Mouse (Mus musculus) MEL (cell line): ENCODE results near the gene Gm10271. TPM values are rescaled to one million over a fixed set of nuclear protein-coding genes. Genes with fewer than 3 reads are reported as not detected.

Source experiments
- DNase-seq: peaks from one replicate; pipeline ENCODE4 v3.0.0; 2011; ENCODE audit warnings: low read depth, low spot score
- H3K27ac ChIP-seq: 2 replicates; pipeline ENCODE4 v1.5.1; 2012; ENCODE audit warnings: low read depth, mild to moderate bottlenecking, control low read depth, low read length, moderate library complexity; ENCODE audit not compliant: control insufficient read depth
- H3K27me3 ChIP-seq, 2 experiments: fragments of 150-350 bp in 1 of 2; sonication (generic) in 1 of 2; 2 replicates each; pipeline ENCODE4 v1.6.1; 2012; ENCODE audit warnings: low read length in 2 of 2, mild to moderate bottlenecking in 2 of 2, improper control_type of control experiment in 1 of 2, moderate library complexity in 1 of 2; ENCODE audit not compliant: insufficient read depth in 2 of 2, control insufficient read depth in 1 of 2
- H3K36me3 ChIP-seq, 2 experiments: 2 replicates each; pipeline ENCODE4 v1.6.1; 2012 to 2014; ENCODE audit warnings: low read length in 2 of 2, improper control_type of control experiment in 1 of 2, inconsistent platforms in 1 of 2, mild to moderate bottlenecking in 1 of 2; ENCODE audit not compliant: insufficient read depth in 2 of 2, control insufficient read depth in 1 of 2
- H3K4me1 ChIP-seq, 2 experiments: fragments of 150-350 bp in 1 of 2; sonication (generic) in 1 of 2; 2 replicates each; pipeline ENCODE4 v1.6.1; 2012; ENCODE audit warnings: low read length in 2 of 2, improper control_type of control experiment in 1 of 2, mild to moderate bottlenecking in 1 of 2; ENCODE audit not compliant: insufficient read depth in 2 of 2, control insufficient read depth in 1 of 2
- H3K4me3 ChIP-seq, 2 experiments: fragments of 150-350 bp in 1 of 2; sonication (generic) in 1 of 2; 2 replicates each; pipeline ENCODE4 v1.5.1; 2012; ENCODE audit warnings: low read depth in 2 of 2, low read length in 2 of 2, mild to moderate bottlenecking in 2 of 2, moderate library complexity in 2 of 2, control low read depth in 1 of 2, improper control_type of control experiment in 1 of 2; ENCODE audit not compliant: control insufficient read depth in 1 of 2, insufficient read depth in 1 of 2
- H3K79me2 ChIP-seq: 2 replicates; pipeline ENCODE4 v1.6.1; 2012; ENCODE audit warnings: mild to moderate bottlenecking, low read length, moderate library complexity; ENCODE audit not compliant: control insufficient read depth, poor library complexity, insufficient read depth
- H3K9ac ChIP-seq: 2 replicates; pipeline ENCODE4 v1.6.1; 2012; ENCODE audit warnings: low read depth, mild to moderate bottlenecking, control low read depth, low read length, moderate library complexity; ENCODE audit not compliant: control insufficient read depth, poor library complexity, severe bottlenecking
- H3K9me3 ChIP-seq: fragments of 150-350 bp; sonication (generic); replicated peaks from 2 replicates; pipeline ENCODE4 v1.6.1; 2012; ENCODE audit warnings: mild to moderate bottlenecking, low read length, improper control_type of control experiment, moderate library complexity; ENCODE audit not compliant: insufficient read depth
- BHLHE40 ChIP-seq: IDR thresholded peaks from 2 replicates; pipeline ENCODE4 v1.6.1; 2012; ENCODE audit warnings: low read depth, mild to moderate bottlenecking, inconsistent platforms, low read length, improper control_type of control experiment, borderline replicate concordance
- CHD1 ChIP-seq: IDR thresholded peaks from 2 replicates; pipeline ENCODE4 v1.6.1; 2012; ENCODE audit warnings: low read depth, mild to moderate bottlenecking, inconsistent platforms, low read length, improper control_type of control experiment
- E2F4 ChIP-seq: IDR thresholded peaks from 2 replicates; pipeline ENCODE4 v1.6.1; 2011; ENCODE audit warnings: low read depth, low read length, improper control_type of control experiment, borderline replicate concordance
- EP300 ChIP-seq, 2 experiments: IDR thresholded peaks; 2 replicates each; pipeline ENCODE4 v1.6.1; 2011; ENCODE audit warnings: improper control_type of control experiment in 2 of 2, low read length in 2 of 2, low read depth in 1 of 2, mild to moderate bottlenecking in 1 of 2
- GABPA ChIP-seq: IDR thresholded peaks from 2 replicates; pipeline ENCODE4 v1.6.1; 2012; ENCODE audit warnings: low read depth, mild to moderate bottlenecking, inconsistent platforms, low read length, improper control_type of control experiment, moderate library complexity
- GATA1 ChIP-seq: IDR thresholded peaks from 2 replicates; pipeline ENCODE4 v1.6.1; 2011; ENCODE audit warnings: low read depth, low read length, improper control_type of control experiment
- HCFC1 ChIP-seq: IDR thresholded peaks from 2 replicates; pipeline ENCODE4 v1.6.1; 2012; ENCODE audit warnings: low read depth, mild to moderate bottlenecking, inconsistent platforms, low read length, improper control_type of control experiment, moderate library complexity
- JUND ChIP-seq: IDR thresholded peaks from 2 replicates; pipeline ENCODE4 v1.6.1; 2011; ENCODE audit warnings: low read depth, mild to moderate bottlenecking, improper control_type of control experiment, low read length
- KAT2A ChIP-seq: conservative IDR thresholded peaks from 2 replicates; pipeline ENCODE4 v1.6.1; 2012; ENCODE audit warnings: low read depth, low read length, improper control_type of control experiment, inconsistent platforms
- MAFK ChIP-seq: IDR thresholded peaks from 2 replicates; pipeline ENCODE4 v1.6.1; 2011; ENCODE audit warnings: low read depth, mild to moderate bottlenecking, low read length, improper control_type of control experiment, borderline replicate concordance
- MAX ChIP-seq: IDR thresholded peaks from 2 replicates; pipeline ENCODE4 v1.6.1; 2011; ENCODE audit warnings: low read length, improper control_type of control experiment
- NELFE ChIP-seq: IDR thresholded peaks from 2 replicates; pipeline ENCODE4 v1.6.1; 2011; ENCODE audit warnings: low read depth, low read length, improper control_type of control experiment
- POLR2A ChIP-seq, 2 experiments: IDR thresholded peaks; 2 replicates each; pipeline ENCODE4 v1.6.1; 2011 to 2012; ENCODE audit warnings: low read length in 2 of 2, mild to moderate bottlenecking in 2 of 2, control low read depth in 1 of 2, improper control_type of control experiment in 1 of 2, low read depth in 1 of 2, moderate library complexity in 1 of 2; ENCODE audit not compliant: control insufficient read depth in 1 of 2, insufficient read depth in 1 of 2, poor library complexity in 1 of 2
- POLR2AphosphoS2 ChIP-seq: IDR thresholded peaks from 2 replicates; pipeline ENCODE4 v1.6.1; 2011; ENCODE audit warnings: low read length, improper control_type of control experiment
- RAD21 ChIP-seq: IDR thresholded peaks from 2 replicates; pipeline ENCODE4 v1.6.1; 2011; ENCODE audit warnings: mild to moderate bottlenecking, low read depth, low read length, improper control_type of control experiment
- RCOR1 ChIP-seq: IDR thresholded peaks from 2 replicates; pipeline ENCODE4 v1.6.1; 2012; ENCODE audit warnings: low read depth, mild to moderate bottlenecking, inconsistent platforms, low read length, improper control_type of control experiment
- SMC3 ChIP-seq: IDR thresholded peaks from 2 replicates; pipeline ENCODE4 v1.6.1; 2011; ENCODE audit warnings: low read depth, low read length, improper control_type of control experiment
- TAL1 ChIP-seq: IDR thresholded peaks from 2 replicates; pipeline ENCODE4 v1.6.1; 2012; ENCODE audit warnings: mild to moderate bottlenecking, inconsistent platforms, low read length, moderate library complexity, mixed read lengths
- TBP ChIP-seq: IDR thresholded peaks from 2 replicates; pipeline ENCODE4 v1.8.0; 2011; ENCODE audit warnings: low read depth, low read length, improper control_type of control experiment
- UBTF ChIP-seq: IDR thresholded peaks from 2 replicates; pipeline ENCODE4 v1.6.1; 2012; ENCODE audit warnings: low read depth, mild to moderate bottlenecking, inconsistent platforms, low read length, improper control_type of control experiment, moderate library complexity, borderline replicate concordance; ENCODE audit not compliant: insufficient read depth
- USF1 ChIP-seq: IDR thresholded peaks from 2 replicates; pipeline ENCODE4 v1.6.1; 2014; ENCODE audit warnings: low read depth, mild to moderate bottlenecking, inconsistent platforms, low read length, improper control_type of control experiment, moderate library complexity
- ZMIZ1 ChIP-seq: IDR thresholded peaks from 2 replicates; pipeline ENCODE4 v1.6.1; 2012; ENCODE audit warnings: low read depth, mild to moderate bottlenecking, inconsistent platforms, low read length, improper control_type of control experiment, moderate library complexity
- polyA plus RNA-seq, 2 experiments: library from polyadenylated mRNA; stranded (reverse) in 1 of 2; unstranded in 1 of 2; fragments of >175 nt in 1 of 2; fragments of >200 nt in 1 of 2; gene quantifications; 2 replicates each; pipeline versions ENCODE4 v1.2.1 to v1.2.4; 2012; ENCODE audit warnings: low replicate concordance in 2 of 2, low read depth in 1 of 2; ENCODE audit not compliant: insufficient read length in 2 of 2, insufficient read depth in 1 of 2, missing spikeins in 1 of 2
- total RNA-seq: library from RNA; depleted of rRNA; stranded (reverse); fragments of 300-350 nt; gene quantifications from 2 replicates; pipeline ENCODE4 v1.2.3, GENCODE M21; 2012

Gene Gm10271
- total and polyA plus RNA-seq, 3 experiments, result not detected

DNA sequence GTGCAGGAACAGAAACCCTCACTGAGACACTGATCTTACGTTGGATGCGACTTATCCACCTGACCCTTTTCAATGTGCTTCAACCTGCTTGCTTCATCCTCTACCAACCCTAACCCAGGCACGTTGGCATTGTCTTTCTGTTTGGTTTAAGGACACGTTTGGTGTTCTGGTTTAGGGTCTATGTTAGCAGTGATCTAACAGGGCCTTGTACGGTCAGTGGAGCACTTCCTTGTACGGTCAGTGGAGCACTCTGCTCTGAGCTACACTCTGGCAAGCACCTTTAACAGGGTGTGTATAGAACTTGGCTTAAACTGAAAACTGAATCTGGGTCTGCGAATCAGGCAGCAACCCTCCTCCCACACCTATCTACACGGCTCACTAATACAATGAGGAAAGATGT lies 57.1 kb downstream of the Gm10271 start:
- H3K79me2 ChIP-seq, result no peaks in the 10 kb centered on the region

GRCm38 (mm10) chr10:116914586-116914985 lies 57.8 kb downstream of the Gm10271 start:
- Histone ChIP-seq H3K4me1 (no peaks in the 10 kb centered on the region), H3K79me2 (no peaks in the 10 kb centered on the region), H3K27ac (no peak overlapping the region), H3K36me3 (peaks cover 0 to 5% of the 10 kb centered on the region in 2 experiments; a peak in 1 of 4 replicates), H3K9me3 (no peaks in the 10 kb centered on the region), H3K4me3 (no peak overlapping the region), H3K9ac (no peak overlapping the region), H3K27me3 (no peaks in the 10 kb centered on the region)
- no peak for TF ChIP-seq GABPA
- TF ChIP-seq NELFE, result no peak
- TF ChIP-seq POLR2AphosphoS2, result no peak
- TF ChIP-seq KAT2A, result no peak
- TF ChIP-seq JUND, result no peak
- no peak for DNase-seq

More for the DNA sequence above, 57.1 kb downstream of the Gm10271 start:
- Histone ChIP-seq H3K27me3 (no peaks in the 10 kb centered on the region), H3K4me1 (no peaks in the 10 kb centered on the region), H3K9me3 (no peaks in the 10 kb centered on the region), H3K4me3 (no peak overlapping the region), H3K36me3 (peaks cover 0 to 5% of the 10 kb centered on the region in 2 experiments; a peak in 1 of 4 replicates), H3K27ac (no peak overlapping the region), H3K9ac (no peak overlapping the region)
- no peak for TF ChIP-seq POLR2A (IDR thresholded peaks at IDR 0.05; ENCODE audit: control insufficient read depth in 1 of 2, insufficient read depth in 1 of 2, low read depth in 1 of 2, low read length in 2 of 2, poor library complexity in 1 of 2)
- no peak for TF ChIP-seq RCOR1
- no peak for TF ChIP-seq JUND
- no peak for TF ChIP-seq MAX
- no peak for TF ChIP-seq CHD1
- TF ChIP-seq USF1, result no peak
- TF ChIP-seq KAT2A, result no peak
- no peak for TF ChIP-seq TAL1
- no peak for TF ChIP-seq GATA1
- no peak for TF ChIP-seq EP300 (IDR thresholded peaks at IDR 0.05; ENCODE audit: low read depth in 1 of 2, low read length in 2 of 2)
- TF ChIP-seq RAD21, result no peak
- TF ChIP-seq NELFE, result no peak
- no peak for TF ChIP-seq TBP
- TF ChIP-seq MAFK, result no peak
- no peak for TF ChIP-seq SMC3
- TF ChIP-seq E2F4, result no peak
- TF ChIP-seq BHLHE40, result no peak
- TF ChIP-seq ZMIZ1, result no peak
- TF ChIP-seq HCFC1, result no peak
- no peak for TF ChIP-seq UBTF
- DNase-seq, result no peak
